Mouse (Mus musculus) heart, embryonic 12.5 days (tissue): ENCODE data around the gene Cth. TPM values are rescaled to one million over a fixed set of nuclear protein-coding genes. Genes with fewer than 3 reads are reported as not detected.

Experiments used
- polyA plus RNA-seq: library from polyadenylated mRNA; unstranded; fragments of >200 nt; fragmentation: Nextera tagmentation; extraction: Ambion mirVana; gene quantifications from 2 replicates; pipeline ENCODE4 v1.2.1, GENCODE M21; 2016

Cth gene
- polyA plus RNA-seq, 1 experiment from 2014 or later = 3.8 TPM

Other genes with a start within 250 kb of the Cth start
- gene Ankrd13c, start 22.2 kb upstream of the Cth start, polyA plus RNA-seq = 29.0 and 30.4 TPM in 2 replicates
- 211 and 214 TPM in 2 replicates for gene Srsf11, start 111.6 kb upstream of the Cth start, polyA plus RNA-seq
- 55.0 and 55.6 TPM in 2 replicates for gene Lrrc40, start 111.6 kb upstream of the Cth start, polyA plus RNA-seq